Mouse (Mus musculus): Measurements from ENCODE around the gene Hk2.

DNA sequence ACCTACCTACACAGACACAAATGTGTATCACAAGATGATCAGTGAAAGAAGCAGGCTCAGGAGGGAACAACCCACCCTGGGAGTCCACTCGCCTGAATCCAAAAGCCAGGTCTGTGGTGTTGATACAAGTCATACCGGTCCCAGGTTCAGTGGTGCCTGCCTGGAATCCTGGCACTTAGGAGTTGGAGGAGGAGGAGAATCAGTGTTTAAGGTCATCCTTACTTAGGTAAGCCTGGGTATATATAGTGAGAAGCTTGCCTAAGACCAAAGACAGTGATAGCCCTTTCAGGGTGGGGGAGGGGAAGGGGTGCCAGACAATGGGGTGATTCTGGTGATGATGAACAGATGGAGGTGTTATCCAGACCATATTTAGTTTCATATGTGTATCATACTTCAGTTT lies 9.0 kb downstream of the Hk2 start:
- no peak for TF ChIP-seq HCFC1 (IDR thresholded peaks at IDR 0.05; ENCODE audit: borderline replicate concordance, insufficient read depth, low read length)
- TF ChIP-seq ZC3H11A (IDR thresholded peaks at IDR 0.05; ENCODE audit: borderline replicate concordance, low read depth, low read length), result no peak
- TF ChIP-seq MAFK (IDR thresholded peaks at IDR 0.05; ENCODE audit: insufficient read depth, low read depth, low read length), result no peak
- no peak for TF ChIP-seq ZNF384 (IDR thresholded peaks at IDR 0.05; ENCODE audit: low read depth, low read length)

All from ES-E14 (cell line).